Mouse (Mus musculus) yolk sac, embryonic 10.5 days (tissue): ENCODE measurements at regions not wholly inside any gene's neighbourhood (a gene's known extent, or its start where the extent isn't known, plus 50 kb on each side); places are given as distances from the start of the nearest gene placed in this dataset.
"Not testable (repeated sequence)": the region's sequence is repeated elsewhere in the genome, so short reads cannot be mapped to it uniquely, and the experiment has no call there.

Source experiments
- DNase-seq: peaks from one replicate; pipeline ENCODE4 v3.0.0-alpha.2; 2017; ENCODE audit warnings: low spot score

DNA sequence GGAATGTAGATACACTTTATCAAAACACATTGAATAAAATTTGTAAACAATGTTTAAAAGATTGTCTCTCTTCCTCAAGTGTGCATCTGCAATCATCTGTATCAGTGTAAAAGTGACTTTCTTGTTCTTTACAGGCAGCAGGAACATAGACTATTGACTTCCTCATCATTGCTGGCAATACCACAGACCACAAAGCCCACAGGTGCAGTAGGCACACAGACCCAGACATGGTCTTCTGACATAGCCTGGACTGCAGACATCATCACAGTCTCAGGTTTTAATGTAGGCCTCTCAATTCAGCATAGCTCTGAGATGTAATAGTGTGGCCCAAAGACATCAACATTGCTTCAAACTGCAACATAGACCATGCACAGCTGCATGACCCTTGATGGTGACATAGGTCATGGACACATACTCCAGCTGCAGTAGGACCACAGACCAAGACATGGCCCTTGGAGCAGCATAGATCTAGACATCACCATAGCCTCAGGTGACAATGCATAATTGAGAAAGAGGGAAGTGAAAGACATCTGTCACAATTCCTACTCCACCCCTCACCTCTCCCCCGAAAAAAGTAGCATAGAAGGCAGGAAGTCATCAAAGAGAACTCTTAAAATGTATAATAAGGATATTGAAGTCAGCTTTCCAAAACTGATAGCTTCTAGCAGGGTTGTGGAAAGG, 74.1 kb upstream of the Speer2 start:
- no peak for DNase-seq

DNA sequence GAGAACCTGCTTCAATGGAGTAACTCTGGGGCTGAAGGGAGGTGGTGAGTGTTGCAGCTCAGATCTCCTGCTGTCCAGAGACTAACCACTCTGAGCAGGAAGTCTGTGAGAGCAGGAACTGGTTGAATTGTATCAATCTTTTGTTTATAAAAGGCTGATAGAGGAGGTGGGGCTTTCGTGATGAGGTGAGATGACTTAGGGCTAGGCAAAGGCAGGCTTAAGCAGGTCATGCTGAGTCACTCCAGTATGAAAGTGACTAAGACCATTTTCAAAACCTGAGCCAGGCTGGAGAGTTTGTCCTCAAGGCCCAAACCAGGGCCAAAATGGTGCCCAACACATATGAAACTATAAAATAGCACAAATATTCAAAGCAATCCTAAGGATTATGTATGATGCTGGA, 80.1 kb upstream of the Speer2 start:
- no peak for DNase-seq

DNA sequence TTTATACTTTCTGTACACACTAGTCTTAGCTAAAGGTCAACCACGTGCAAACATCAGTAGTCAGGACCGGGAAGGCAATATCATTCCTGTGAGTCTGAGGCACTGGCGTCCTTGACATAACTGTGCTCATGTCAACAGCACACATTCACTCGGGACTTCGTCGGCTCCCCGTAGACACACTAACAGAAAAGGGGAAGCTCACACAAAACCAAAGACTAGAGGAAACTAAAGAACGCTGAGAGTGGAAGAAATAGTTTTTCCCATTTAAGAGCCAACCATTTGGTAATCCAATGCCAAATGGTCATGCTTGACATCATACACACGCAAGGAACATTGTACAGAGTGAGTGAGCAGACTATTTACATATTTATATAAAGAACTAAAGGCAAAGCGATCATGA, 85.2 kb upstream of the Speer2 start:
- DNase-seq, result no peak

- no peak for DNase-seq
Observed at GRCm38 (mm10) chr16:69949339-69949738, 85.8 kb upstream of the Speer2 start.

GRCm38 (mm10) chr16:69951581-69951980, 88.0 kb upstream of the Speer2 start:
- DNase-seq, result no peak

DNA sequence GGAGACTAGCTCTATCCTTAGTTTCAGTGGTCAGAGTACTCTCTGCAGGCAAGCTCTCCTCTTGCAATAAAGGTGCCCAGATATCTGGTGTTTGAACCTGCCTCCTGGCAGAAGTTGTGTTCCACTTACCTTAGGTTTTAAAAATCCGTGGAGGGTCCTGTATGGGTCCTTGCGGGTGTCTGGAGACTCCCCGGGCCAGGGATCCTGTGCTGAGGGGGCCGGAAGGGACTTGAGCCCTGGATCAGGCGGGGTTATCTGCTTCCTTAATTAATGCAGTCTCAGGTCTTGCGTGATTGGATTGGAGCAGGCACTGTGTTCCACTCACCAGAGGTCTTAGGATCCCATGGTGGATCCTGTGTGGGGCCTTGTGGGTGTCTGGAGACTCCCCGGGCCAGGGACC, 103.0 kb upstream of the Speer2 start:
- not testable (repeated sequence) for DNase-seq

- no peak for DNase-seq
Observed at GRCm38 (mm10) chr16:69979813-69980527, 116.4 kb upstream of the Speer2 start.

- DNase-seq, result no peak
Observed at GRCm38 (mm10) chr16:69984320-69984719, 120.8 kb upstream of the Speer2 start.

GRCm38 (mm10) chr16:69991907-69992470, 128.4 kb upstream of the Speer2 start:
- DNase-seq, result no peak

DNA sequence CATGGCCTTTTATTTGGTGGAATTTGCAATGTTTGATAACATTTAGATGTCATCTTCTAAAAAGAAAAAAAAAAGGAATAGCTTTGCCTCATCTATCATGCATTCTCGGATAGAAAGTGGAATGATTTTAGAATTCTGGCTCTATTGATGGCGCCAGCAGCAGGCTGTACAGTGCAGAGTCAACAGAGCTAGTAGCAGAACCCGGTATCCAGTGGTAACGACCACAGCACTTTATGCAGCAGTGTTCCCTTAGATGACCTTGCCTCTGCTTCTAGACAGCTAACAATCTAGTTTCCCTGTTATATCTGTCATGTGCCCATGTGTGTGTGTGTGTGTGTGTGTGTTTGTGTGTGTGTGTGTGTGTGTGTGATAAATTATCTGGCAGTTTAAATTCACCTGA, 129.2 kb upstream of the Speer2 start:
- DNase-seq, result no peak

- DNase-seq, result no peak
Observed at GRCm38 (mm10) chr16:70006863-70007262, 143.3 kb upstream of the Speer2 start.

DNA sequence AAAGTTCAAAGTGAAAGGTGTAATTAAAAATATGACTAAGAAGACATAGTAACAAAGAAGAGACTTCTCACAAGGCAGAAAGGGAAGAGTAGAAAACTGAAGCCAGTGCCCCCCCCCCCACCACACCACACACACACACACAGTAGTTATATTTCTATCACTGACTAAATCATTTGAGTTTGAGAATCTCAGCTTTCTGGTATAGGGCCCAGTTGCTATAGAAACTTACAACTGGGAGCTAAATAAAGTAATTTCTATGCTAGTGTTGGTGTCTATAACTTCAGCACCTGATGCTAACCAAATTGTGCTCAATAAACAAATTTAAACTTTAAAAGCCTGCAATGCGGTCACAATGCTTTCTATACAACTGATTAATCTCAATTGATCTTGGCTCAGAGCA, 153.4 kb upstream of the Speer2 start:
- DNase-seq, result no peak

GRCm38 (mm10) chr16:70019564-70019963, 156.0 kb upstream of the Speer2 start:
- DNase-seq, result no peak

- DNase-seq, result no peak
Observed at GRCm38 (mm10) chr16:70021436-70021835, 157.9 kb upstream of the Speer2 start.

DNA sequence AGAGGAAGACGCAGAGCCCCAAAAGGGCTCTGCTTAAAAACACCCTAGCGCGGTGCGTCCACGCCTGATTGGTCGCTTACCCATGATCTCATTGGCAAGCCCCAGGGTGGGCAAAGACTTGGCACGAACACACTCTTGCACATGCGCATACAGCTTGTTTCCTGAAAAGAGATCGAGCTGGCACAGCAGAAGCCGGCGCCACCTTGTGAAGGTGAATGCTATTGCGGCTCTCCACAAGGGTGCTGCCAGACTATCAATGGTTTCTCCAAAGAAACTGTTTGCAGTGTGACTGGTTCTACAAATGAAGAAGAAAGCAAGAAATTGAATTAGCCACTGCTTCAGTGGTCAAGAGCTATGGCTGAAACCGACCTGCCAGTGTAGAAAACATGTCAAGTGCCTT, 165.1 kb upstream of the Speer2 start:
- no peak for DNase-seq

- DNase-seq, result no peak
Observed at GRCm38 (mm10) chr16:70045547-70045946, 182.0 kb upstream of the Speer2 start.

- DNase-seq, result no peak
Observed at GRCm38 (mm10) chr16:70046009-70046408, 182.5 kb upstream of the Speer2 start.

- DNase-seq, result no peak
Observed at GRCm38 (mm10) chr16:70049850-70050249, 186.3 kb upstream of the Speer2 start.

DNA sequence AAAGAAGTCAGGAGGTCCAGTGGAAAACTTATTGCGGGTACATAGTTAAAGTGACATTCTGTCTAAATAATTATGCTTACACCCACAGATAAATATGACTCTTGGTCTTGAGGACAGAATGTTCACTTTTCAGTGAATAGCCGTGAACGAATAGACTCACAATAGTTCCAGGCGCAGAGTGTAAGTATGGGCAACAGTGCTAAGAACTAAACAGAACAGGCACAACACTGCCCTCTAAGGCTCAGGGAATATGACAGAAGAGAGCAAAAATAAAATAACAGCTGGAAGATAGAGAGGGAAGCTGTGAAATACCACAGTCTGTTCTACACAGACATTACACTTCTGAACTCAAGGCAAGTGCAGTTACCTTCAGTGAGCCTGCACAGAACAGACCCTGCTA, 207.9 kb upstream of the Speer2 start:
- DNase-seq, result no peak

DNA sequence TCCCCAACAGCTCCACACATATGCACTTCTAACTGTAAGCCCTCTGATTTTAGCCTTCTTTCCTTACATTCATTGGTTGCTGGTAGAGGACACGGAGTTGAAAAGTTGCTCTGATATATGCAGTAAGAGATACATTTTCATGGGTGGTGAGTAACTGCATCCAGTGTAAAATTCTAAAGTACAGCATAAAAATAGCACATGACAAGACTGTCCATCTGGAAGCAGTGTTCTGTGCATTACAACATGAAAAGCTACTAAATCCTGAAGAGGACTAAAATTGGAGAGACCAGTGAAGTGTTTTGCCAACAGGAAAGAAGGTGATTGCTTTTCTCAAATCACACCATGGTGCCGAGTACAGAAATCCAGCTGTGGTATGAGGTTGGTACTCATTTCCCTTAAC, 210.2 kb upstream of the Speer2 start:
- no peak for DNase-seq

- no peak for DNase-seq
Observed at GRCm38 (mm10) chr16:70079497-70079896, 216.0 kb upstream of the Speer2 start.

- no peak for DNase-seq
Observed at GRCm38 (mm10) chr16:70091291-70091690, 222.5 kb upstream of the Gbe1 start.

DNA sequence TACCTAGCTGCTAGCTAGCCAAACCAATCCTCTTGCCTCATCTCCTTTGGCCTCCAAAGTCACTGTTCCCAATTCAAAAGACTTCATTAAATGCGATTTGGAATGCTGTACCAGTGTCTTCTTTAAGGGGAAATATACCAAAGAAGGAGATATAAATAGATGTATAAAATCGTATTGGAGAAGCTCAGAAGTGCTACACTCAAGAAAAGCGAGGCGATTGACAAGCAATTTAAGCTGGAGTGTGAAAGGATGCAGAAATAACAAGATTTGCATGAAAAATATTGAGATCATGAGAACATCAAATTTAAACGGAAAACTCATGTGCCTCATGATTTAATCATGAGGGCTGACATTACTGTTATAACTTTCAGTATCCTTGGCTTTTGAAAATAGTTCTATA, 221.8 kb upstream of the Gbe1 start:
- DNase-seq, result no peak

GRCm38 (mm10) chr16:70093224-70093623, 220.5 kb upstream of the Gbe1 start:
- no peak for DNase-seq
